14 mouse cellular contexts compared by ENCODE assay signal in the genomic region with DNA sequence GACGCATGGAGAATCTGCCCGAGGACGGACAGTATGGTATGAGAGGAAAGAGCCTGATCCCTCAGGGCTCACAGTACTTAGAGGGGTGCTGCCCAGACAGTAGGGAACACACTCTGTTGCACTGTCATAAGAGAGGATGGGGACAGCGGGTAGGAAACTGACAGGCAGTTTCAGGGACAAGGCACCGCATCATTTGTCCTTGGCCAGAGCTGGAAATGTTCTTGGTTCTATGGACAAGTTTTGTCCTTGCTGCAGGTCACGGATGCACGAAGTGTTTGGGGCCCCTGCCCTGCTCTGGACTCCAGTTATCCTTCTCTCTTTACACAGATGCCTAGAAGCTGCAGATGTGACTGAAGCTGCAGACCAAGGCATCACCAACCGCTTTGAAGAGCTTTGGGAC.
"Had no signal": no experiment of that assay in that cellular context is flagged by ENCODE, and none has a peak within 500 bp of the region (broad histone marks: within the 10 kb centered on the region; RNA-seq: fewer than 3 reads in every experiment).

No protein-coding gene starts in this region.

- H3K4me3 ChIP-seq: midbrain, embryonic 13.5 days; midbrain, embryonic 15.5 days; neural tube, embryonic 12.5 days had no signal

- ATAC-seq: midbrain, embryonic 13.5 days; midbrain, embryonic 15.5 days had no signal

- DNase-seq: lung, adult 18-20 months; lung, embryonic 14.5 days; lung, postnatal 10 days; right cerebral cortex, adult 18-20 months; right cerebral cortex, postnatal 25 days; right cerebral cortex, postnatal 4 days; spleen, adult 18-20 months; thymus, adult 18-20 months; thymus, postnatal 14 days; thymus, postnatal 36 days had no signal

- H3K27me3 ChIP-seq: midbrain, embryonic 13.5 days; midbrain, embryonic 15.5 days; neural tube, embryonic 12.5 days had no signal

- H3K4me1 ChIP-seq: midbrain, embryonic 13.5 days; midbrain, embryonic 15.5 days; neural tube, embryonic 12.5 days had no signal

- H3K9me3 ChIP-seq: midbrain, embryonic 13.5 days; midbrain, embryonic 15.5 days; neural tube, embryonic 12.5 days had no signal

- H3K27ac ChIP-seq: macrophage; midbrain, embryonic 13.5 days; midbrain, embryonic 15.5 days; neural tube, embryonic 12.5 days had no signal
